In the genomic region with DNA sequence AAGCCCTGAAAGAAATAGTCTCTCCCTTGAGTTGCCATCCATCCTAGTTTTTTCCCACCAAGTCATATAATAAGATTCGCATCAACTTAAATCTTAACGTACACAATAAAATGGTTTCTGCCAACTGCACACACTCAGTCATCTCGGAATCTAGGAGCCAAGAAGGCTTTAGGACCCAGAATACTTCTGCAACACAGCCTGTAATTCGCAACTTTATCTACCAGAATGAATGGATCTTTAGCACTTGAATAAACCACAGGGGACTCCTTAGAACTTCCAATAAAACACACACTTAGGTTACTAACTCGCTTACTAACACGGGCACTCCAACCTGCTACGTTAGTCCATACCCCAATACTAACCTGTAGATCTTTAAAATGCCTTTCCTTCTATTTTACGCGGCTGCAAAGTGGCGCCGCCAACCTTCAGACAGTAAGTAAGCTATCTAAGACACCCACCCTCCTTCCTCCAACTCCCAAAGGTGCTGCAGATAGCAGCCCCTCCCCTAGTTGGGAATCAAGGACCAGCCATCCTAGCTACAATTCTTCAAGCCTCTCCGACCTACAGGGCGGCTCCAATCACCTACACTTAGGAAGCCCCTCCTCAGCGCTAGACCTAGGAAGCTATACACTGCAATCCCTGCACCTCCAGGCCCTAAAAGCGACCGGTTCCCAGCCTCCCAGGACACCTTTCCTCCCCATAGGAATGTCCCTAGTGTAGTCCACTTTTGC, we compare ENCODE assay signal across 1 mouse cellular context.
TF ChIP-seq lines count a peak whose summit lies in the region.

No protein-coding gene starts in this region.

TF ChIP-seq in MEL, 35 proteins besides CTCF, POLR2A, EP300 and RAD21:
- TF ChIP-seq ZNF384 (IDR thresholded peaks at IDR 0.05; ENCODE audit: low read depth, low read length) (no peak), USF1 (IDR thresholded peaks at IDR 0.05; ENCODE audit: low read depth, low read length) (no peak), TBP (IDR thresholded peaks at IDR 0.05; ENCODE audit: low read depth, low read length) (0 out of 2 replicates have a peak, but pooled peaks have one; percentile 13), HCFC1 (IDR thresholded peaks at IDR 0.05; ENCODE audit: low read depth, low read length) (no peak), ZC3H11A (IDR thresholded peaks at IDR 0.05; ENCODE audit: low read depth, low read length) (no peak), GATA1 (IDR thresholded peaks at IDR 0.05; ENCODE audit: low read depth, low read length) (peak; percentile 8; the same call in 1 of the 2 replicates), MAFK (IDR thresholded peaks at IDR 0.05; ENCODE audit: borderline replicate concordance, low read depth, low read length) (no peak), BHLHE40 (IDR thresholded peaks at IDR 0.05; ENCODE audit: borderline replicate concordance, low read depth, low read length) (no peak), KAT2A (conservative IDR thresholded peaks at IDR 0.05; ENCODE audit: low read depth, low read length) (no peak), POLR2AphosphoS2 (IDR thresholded peaks at IDR 0.05; ENCODE audit: low read length) (no peak), MAX (IDR thresholded peaks at IDR 0.05; ENCODE audit: low read length) (no peak; the same call in 1 of the 2 replicates), MAZ (IDR thresholded peaks at IDR 0.05; ENCODE audit: low read depth, low read length) (no peak), NELFE (IDR thresholded peaks at IDR 0.05; ENCODE audit: low read depth, low read length) (no peak), MXI1 (IDR thresholded peaks at IDR 0.05; ENCODE audit: low read depth, low read length) (peak; percentile 67), MYB (IDR thresholded peaks at IDR 0.05; ENCODE audit: low read depth, low read length) (no peak), MYC (IDR thresholded peaks at IDR 0.05; ENCODE audit: low read depth, low read length) (0 out of 2 replicates have a peak, but pooled peaks have one; percentile 47), RCOR1 (IDR thresholded peaks at IDR 0.05; ENCODE audit: low read depth, low read length) (no peak), ELF1 (IDR thresholded peaks at IDR 0.05; ENCODE audit: low read depth, low read length) (no peak), NRF1 (IDR thresholded peaks at IDR 0.05; ENCODE audit: insufficient read depth, low read depth, low read length, poor library complexity, severe bottlenecking) (no peak), SMC3 (IDR thresholded peaks at IDR 0.05; ENCODE audit: low read depth, low read length) (no peak), ETS1 (IDR thresholded peaks at IDR 0.05; ENCODE audit: low read depth, low read length) (peak; percentile 31; the same call in 1 of the 2 replicates), GABPA (IDR thresholded peaks at IDR 0.05; ENCODE audit: low read depth, low read length) (no peak), TAL1 (IDR thresholded peaks at IDR 0.05; ENCODE audit: low read length) (no peak), SIN3A (IDR thresholded peaks at IDR 0.05; ENCODE audit: low read length) (peak; percentile 93), ZMIZ1 (IDR thresholded peaks at IDR 0.05; ENCODE audit: low read depth, low read length) (no peak), JUND (IDR thresholded peaks at IDR 0.05; ENCODE audit: low read depth, low read length) (no peak), CHD2 (IDR thresholded peaks at IDR 0.05; ENCODE audit: low read length) (no peak), ZKSCAN1 (IDR thresholded peaks at IDR 0.05; ENCODE audit: low read depth, low read length) (0 out of 2 replicates have a peak, but pooled peaks have one; percentile 10), TCF12 (IDR thresholded peaks at IDR 0.05; ENCODE audit: low read depth, low read length) (no peak), POLR2AphosphoS5 (IDR thresholded peaks at IDR 0.05; ENCODE audit: borderline replicate concordance, low read depth, low read length) (no peak), UBTF (IDR thresholded peaks at IDR 0.05; ENCODE audit: borderline replicate concordance, insufficient read depth, low read depth, low read length) (no peak), CHD1 (IDR thresholded peaks at IDR 0.05; ENCODE audit: low read depth, low read length) (0 out of 2 replicates have a peak, but pooled peaks have one; percentile 85), USF2 (IDR thresholded peaks at IDR 0.05; ENCODE audit: borderline replicate concordance in 1 of 2, insufficient read depth in 1 of 2, low read depth in 1 of 2, low read length in 2 of 2) (no peak), E2F4 (IDR thresholded peaks at IDR 0.05; ENCODE audit: borderline replicate concordance, low read depth, low read length) (no peak)
